1 mouse cellular context compared by ENCODE assay signal in the genomic region with DNA sequence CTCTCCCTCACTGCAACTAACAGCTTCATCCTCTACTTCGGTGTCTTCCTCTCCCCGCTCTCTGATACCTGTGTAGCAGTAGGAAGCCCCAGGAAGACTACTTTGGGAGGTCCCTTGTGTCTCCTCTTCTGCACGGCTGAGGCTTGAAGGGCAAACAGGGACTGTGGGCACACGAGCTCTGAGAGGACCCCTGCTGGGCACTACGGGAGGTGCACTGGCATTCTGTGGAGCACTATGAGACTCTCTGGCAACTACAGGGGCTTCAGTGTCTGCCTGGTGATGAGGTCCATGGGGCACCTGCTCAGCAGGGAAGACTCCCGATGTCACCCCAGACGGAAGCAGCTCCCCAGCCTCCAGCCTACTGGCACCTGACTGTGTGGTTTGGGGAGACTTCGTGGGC.
TF ChIP-seq lines count a peak whose summit lies in the region.

No protein-coding gene starts in this region.

TF ChIP-seq in MEL, 35 proteins besides CTCF, POLR2A, EP300 and RAD21 (continued from another document):
- no peak for TF ChIP-seq MEF2A (IDR thresholded peaks at IDR 0.05; ENCODE audit: extremely low read depth, insufficient replicate concordance, low read depth, low read length, poor library complexity, severe bottlenecking)
- TF ChIP-seq CHD1 (IDR thresholded peaks at IDR 0.05; ENCODE audit: low read depth, low read length): no peak
- no peak for TF ChIP-seq ZC3H11A (IDR thresholded peaks at IDR 0.05; ENCODE audit: low read depth, low read length)
- TF ChIP-seq BHLHE40 (IDR thresholded peaks at IDR 0.05; ENCODE audit: borderline replicate concordance, low read depth, low read length): no peak
- TF ChIP-seq SMC3 (IDR thresholded peaks at IDR 0.05; ENCODE audit: low read depth, low read length): no peak
- TF ChIP-seq ZMIZ1 (IDR thresholded peaks at IDR 0.05; ENCODE audit: low read depth, low read length): no peak
- no peak for TF ChIP-seq MXI1 (IDR thresholded peaks at IDR 0.05; ENCODE audit: low read depth, low read length)
- TF ChIP-seq HCFC1 (IDR thresholded peaks at IDR 0.05; ENCODE audit: low read depth, low read length): no peak
